Mouse (Mus musculus): Measurements from ENCODE around the gene 0610040J01Rik.

DNA sequence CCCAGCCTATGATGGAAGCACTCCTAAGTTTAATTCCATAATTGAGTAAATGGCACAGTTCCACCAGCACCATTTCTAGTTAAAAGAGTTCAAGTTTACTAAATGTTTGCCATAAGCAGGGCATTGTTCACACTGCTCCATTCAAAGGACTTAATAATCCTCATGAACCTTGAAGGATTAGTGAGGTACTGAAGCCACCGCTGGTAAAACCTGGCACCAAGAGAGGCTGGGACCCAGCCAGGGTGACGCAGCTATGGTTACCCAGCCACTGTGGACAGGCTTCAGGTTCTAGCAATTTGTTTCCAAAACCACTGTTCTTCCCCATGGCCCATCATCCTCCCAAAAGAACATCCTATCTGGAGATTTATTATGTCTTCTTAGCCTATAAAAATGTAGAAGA lies 39.2 kb upstream of the 0610040J01Rik start:
- TF ChIP-seq MXI1 (IDR thresholded peaks at IDR 0.05; ENCODE audit: low read depth, low read length) (no peak), CTCF (conservative IDR thresholded peaks at IDR 0.05 in 1 of 2, IDR thresholded peaks at IDR 0.05 in 1 of 2; ENCODE audit: low read depth in 2 of 2, low read length in 2 of 2) (no peak)

All from CH12.LX (cell line).